ENCODE assay signal across 8 mouse cellular contexts in genomic region chr3:89337062-89337720, GRCm38 (mm10). TPM values are rescaled to one million over a fixed set of nuclear protein-coding genes. Genes with fewer than 3 reads are reported as not detected.
DNase-seq lines count a peak whose midpoint lies in the region; ATAC-seq and TF ChIP-seq lines count a peak whose summit lies in the region.

No protein-coding gene starts in this region.

- TF ChIP-seq POLR2A in embryonic fibroblast, embryonic 13.5 days (IDR thresholded peaks at IDR 0.05; ENCODE audit: low read depth, low read length): no peak

- DNase-seq in gastrocnemius, adult 2 months: no peak
- DNase-seq in gastrocnemius, postnatal 4 days (ENCODE audit: low spot score in 2 of 2): no peak
- DNase-seq in 3T3-L1 (ENCODE audit: low read depth, low spot score): peak; percentile 49
- DNase-seq in liver, embryonic 11.5 days (ENCODE audit: low spot score): no peak
- no peak for DNase-seq in left cerebral cortex, postnatal 14 days (ENCODE audit: low spot score in 2 of 2)
- DNase-seq in left cerebral cortex, postnatal 4 days: no peak

- 3% methylated on average over 21 of the region's 21 CpGs for WGBS in liver, embryonic 11.5 days

- intact Hi-C loops in gastrocnemius, adult 2 months (cut with DNase I): no loop called here
- intact Hi-C loops in left cerebral cortex, postnatal 14 days (cut with DNase I): no loop called here
- intact Hi-C loops in left cerebral cortex, postnatal 4 days (cut with DNase I): no loop called here

- no peak for TF ChIP-seq CTCF in gastrocnemius, adult 2 months (IDR thresholded peaks at IDR 0.05)
- no peak for TF ChIP-seq CTCF in embryonic fibroblast, embryonic 13.5 days (IDR thresholded peaks at IDR 0.05; ENCODE audit: borderline replicate concordance, insufficient read depth, low read length)

- H3K4me1 ChIP-seq in embryonic fibroblast, embryonic 13.5 days (ENCODE audit: control insufficient read depth, insufficient read depth, low read length): 0 out of 2 replicates have a peak, but pooled peaks cover 5% of the 10 kb centered on the region
- peaks cover 27% of the 10 kb centered on the region for H3K4me1 ChIP-seq in liver, embryonic 11.5 days (replicated peaks; ENCODE audit: control insufficient read depth, insufficient read depth, low read length)

- peak overlapping the region; percentile 82 for H3K4me2 ChIP-seq in liver, embryonic 11.5 days

- peak overlapping the region; percentile 64 for H3K9ac ChIP-seq in liver, embryonic 11.5 days (ENCODE audit: low read depth, low read length)

- H3K4me3 ChIP-seq in gastrocnemius, adult 2 months: peak overlapping the region; percentile 86
- H3K4me3 ChIP-seq in embryonic fibroblast, embryonic 13.5 days (ENCODE audit: insufficient read depth, low read length): peak overlapping the region; percentile 90
- peak overlapping the region; percentile 67 for H3K4me3 ChIP-seq in liver, embryonic 11.5 days (ENCODE audit: low read depth, low read length)

- peaks cover 6% of the 10 kb centered on the region; the same call in 1 of the 2 replicates for H3K36me3 ChIP-seq in liver, embryonic 11.5 days (ENCODE audit: control insufficient read depth, insufficient read depth, low read length)

- no peak for ATAC-seq in liver, embryonic 11.5 days (replicated peaks; ENCODE audit: low FRiP score)
- ATAC-seq in erythroid progenitor cell, adult 5-6 weeks (replicated peaks; ENCODE audit: low FRiP score, poor library complexity, severe bottlenecking): no peak

- peaks cover 15% of the 10 kb centered on the region for H3K27me3 ChIP-seq in liver, embryonic 11.5 days (replicated peaks; ENCODE audit: control insufficient read depth, insufficient read depth, low read length)

- no peaks in the 10 kb centered on the region for H3K9me3 ChIP-seq in liver, embryonic 11.5 days (ENCODE audit: control insufficient read depth, low read length)

- H3K27ac ChIP-seq in gastrocnemius, adult 2 months: peak overlapping the region; percentile 64
- peak overlapping the region; percentile 42 for H3K27ac ChIP-seq in embryonic fibroblast, embryonic 13.5 days (ENCODE audit: insufficient read depth, low read length)
- H3K27ac ChIP-seq in liver, embryonic 11.5 days (ENCODE audit: low read depth, low read length): peak overlapping the region; percentile 68

RNA-seq across cellular contexts. Expression of gene Efna4, which starts 0.6 kb away (rescaled TPM):
- under 1 TPM; 0.15 to 0.20 TPM for total RNA-seq in gastrocnemius, adult 2 months (2021)
- total RNA-seq in gastrocnemius, postnatal 4 days (2021): 1 to 10 TPM; 2.6 to 2.8 TPM
- polyA plus RNA-seq in embryonic fibroblast, embryonic 13.5 days (2011; ENCODE audit: insufficient read length, low read depth, missing spikeins): 11.2 and 11.4 TPM in 2 replicates
- polyA plus RNA-seq in liver, embryonic 11.5 days (2014; fragmentation: Nextera tagmentation; extraction: Ambion mirVana): 6.5 and 6.9 TPM in 2 replicates
- under 1 TPM; 0.29 to 0.61 TPM for total RNA-seq in left cerebral cortex, postnatal 14 days (2021)
- total RNA-seq in erythroid progenitor cell, adult 5-6 weeks (2015; ENCODE audit: low replicate concordance): not detected in 2 replicates
- not detected in 2 replicates for total RNA-seq in erythroid progenitor cell, adult 5-6 weeks (2017; ENCODE audit: low replicate concordance)
- total RNA-seq in left cerebral cortex, postnatal 4 days (2021): 1 to 10 TPM; 5.7 to 7.4 TPM

RNA-seq across cellular contexts. Expression of gene Adam15, which starts 12.6 kb away (rescaled TPM):
- 10 to 100 TPM; 21.7 to 30.5 TPM for total RNA-seq in gastrocnemius, adult 2 months (2021)
- 10 to 100 TPM; 54.6 to 55.8 TPM for total RNA-seq in gastrocnemius, postnatal 4 days (2021)
- polyA plus RNA-seq in embryonic fibroblast, embryonic 13.5 days (2011; ENCODE audit: insufficient read length, low read depth, missing spikeins): 112 and 136 TPM in 2 replicates
- 19.5 and 23.2 TPM in 2 replicates for polyA plus RNA-seq in liver, embryonic 11.5 days (2014; fragmentation: Nextera tagmentation; extraction: Ambion mirVana)
- 10 to 100 TPM; 95.0 TPM for total RNA-seq in left cerebral cortex, postnatal 14 days (2021)
- total RNA-seq in erythroid progenitor cell, adult 5-6 weeks (2015; ENCODE audit: low replicate concordance): 6.5 and 13.8 TPM in 2 replicates
- total RNA-seq in erythroid progenitor cell, adult 5-6 weeks (2017; ENCODE audit: low replicate concordance): 0.77 and 3.5 TPM in 2 replicates
- total RNA-seq in left cerebral cortex, postnatal 4 days (2021): 10 to 100 TPM; 84.1 to 91.0 TPM

RNA-seq across cellular contexts. Expression of gene Efna3, which starts 14.4 kb away (rescaled TPM):
- total RNA-seq in gastrocnemius, adult 2 months (2021): not detected
- not detected for total RNA-seq in gastrocnemius, postnatal 4 days (2021)
- polyA plus RNA-seq in embryonic fibroblast, embryonic 13.5 days (2011; ENCODE audit: insufficient read length, low read depth, missing spikeins): 7.1 and 8.7 TPM in 2 replicates
- polyA plus RNA-seq in liver, embryonic 11.5 days (2014; fragmentation: Nextera tagmentation; extraction: Ambion mirVana): 2.1 and 3.9 TPM in 2 replicates
- 10 to 100 TPM; 48.5 to 49.6 TPM for total RNA-seq in left cerebral cortex, postnatal 14 days (2021)
- not detected in 2 replicates for total RNA-seq in erythroid progenitor cell, adult 5-6 weeks (2015; ENCODE audit: low replicate concordance)
- not detected in 2 replicates for total RNA-seq in erythroid progenitor cell, adult 5-6 weeks (2017; ENCODE audit: low replicate concordance)
- total RNA-seq in left cerebral cortex, postnatal 4 days (2021): 10 to 100 TPM; 64.7 to 66.2 TPM

RNA-seq across cellular contexts. Expression of gene Dcst2, which starts 24.6 kb away (rescaled TPM):
- not detected for total RNA-seq in gastrocnemius, adult 2 months (2021)
- under 1 TPM; 0.12 to 0.16 TPM for total RNA-seq in gastrocnemius, postnatal 4 days (2021)
- polyA plus RNA-seq in embryonic fibroblast, embryonic 13.5 days (2011; ENCODE audit: insufficient read length, low read depth, missing spikeins): not detected in 2 replicates
- 0.10 TPM in 1 of 2 replicates, not detected in the other for polyA plus RNA-seq in liver, embryonic 11.5 days (2014; fragmentation: Nextera tagmentation; extraction: Ambion mirVana)
- total RNA-seq in left cerebral cortex, postnatal 14 days (2021): under 1 TPM; 0.34 to 0.35 TPM
- total RNA-seq in erythroid progenitor cell, adult 5-6 weeks (2015; ENCODE audit: low replicate concordance): not detected in 2 replicates
- total RNA-seq in erythroid progenitor cell, adult 5-6 weeks (2017; ENCODE audit: low replicate concordance): not detected in 2 replicates
- total RNA-seq in left cerebral cortex, postnatal 4 days (2021): under 1 TPM; 0.74 to 0.92 TPM

RNA-seq across cellular contexts. Expression of gene Dcst1, which starts 27.9 kb away (rescaled TPM):
- total RNA-seq in gastrocnemius, adult 2 months (2021): not detected
- under 1 TPM; 0.27 to 0.34 TPM for total RNA-seq in gastrocnemius, postnatal 4 days (2021)
- not detected in 2 replicates for polyA plus RNA-seq in embryonic fibroblast, embryonic 13.5 days (2011; ENCODE audit: insufficient read length, low read depth, missing spikeins)
- polyA plus RNA-seq in liver, embryonic 11.5 days (2014; fragmentation: Nextera tagmentation; extraction: Ambion mirVana): not detected in 2 replicates
- total RNA-seq in left cerebral cortex, postnatal 14 days (2021): under 1 TPM in 1 of 2 experiments, not detected in 1; 0.23 TPM
- total RNA-seq in erythroid progenitor cell, adult 5-6 weeks (2015; ENCODE audit: low replicate concordance): not detected in 2 replicates
- total RNA-seq in erythroid progenitor cell, adult 5-6 weeks (2017; ENCODE audit: low replicate concordance): not detected in 2 replicates
- total RNA-seq in left cerebral cortex, postnatal 4 days (2021): under 1 TPM; 0.22 to 0.97 TPM

Comparison
In these comparisons a context has a peak if more than half of its experiments do, and no peak if none do; other contexts are left out.
1. RNA of gene Efna3, which starts 14.4 kb away (total RNA-seq): 64.7 to 66.2 TPM in left cerebral cortex, postnatal 4 days and 48.5 to 49.6 TPM in left cerebral cortex, postnatal 14 days; not detected in gastrocnemius, postnatal 4 days, not detected in gastrocnemius, adult 2 months and not detected in erythroid progenitor cell, adult 5-6 weeks; every median in the first group is over 10 times any median in the second.
2. Peak in every context shown above with its lines, with median percentiles within 50 percentile points of each other: H3K27ac ChIP-seq and H3K4me3 ChIP-seq.